Mouse (Mus musculus) neural tube, embryonic 12.5 days (tissue): ENCODE measurements at regions not wholly inside any gene's neighbourhood (a gene's known extent, or its start where the extent isn't known, plus 50 kb on each side); places are given as distances from the start of the nearest gene placed in this dataset.

ENCODE experiments used
- ATAC-seq: fragments of 200-750 bp; cut with Nextera tagmentation; 2 replicates; pipeline ENCODE4 v1.8.0; 2017; ENCODE audit warnings: low read depth, mild to moderate bottlenecking, moderate TSS enrichment, moderate library complexity; ENCODE audit not compliant: low FRiP score
- H3K27ac ChIP-seq: fragments of 300-500 bp; sonication (generic); 2 replicates; pipeline ENCODE4 v1.5.1; 2016
- H3K27me3 ChIP-seq: fragments of 300-500 bp; sonication (generic); replicated peaks from 2 replicates; pipeline ENCODE4 v1.6.1; 2016; ENCODE audit warnings: mild to moderate bottlenecking
- H3K36me3 ChIP-seq: fragments of 300-500 bp; sonication (generic); 2 replicates; pipeline ENCODE4 v1.6.1; 2016; ENCODE audit warnings: mild to moderate bottlenecking
- H3K4me1 ChIP-seq: fragments of 300-500 bp; sonication (generic); 2 replicates; pipeline ENCODE4 v1.6.1; 2016
- H3K4me2 ChIP-seq: fragments of 300-500 bp; sonication (generic); replicated peaks from 2 replicates; pipeline ENCODE4 v1.6.1; 2016; ENCODE audit warnings: mild to moderate bottlenecking
- H3K4me3 ChIP-seq: fragments of 300-500 bp; sonication (generic); 2 replicates; pipeline ENCODE4 v1.5.1; 2016
- H3K9ac ChIP-seq: fragments of 300-500 bp; sonication (generic); 2 replicates; pipeline ENCODE4 v1.6.1; 2016; ENCODE audit warnings: mild to moderate bottlenecking
- H3K9me3 ChIP-seq: fragments of 300-500 bp; sonication (generic); 2 replicates; pipeline ENCODE4 v1.6.1; 2016; ENCODE audit warnings: mild to moderate bottlenecking
- WGBS: fragments of 180-500 bp; shearing (Covaris S2); methylation state at CpG from one replicate; pipeline ENCODE4 v1.1.7; 2016; 5-methylcytosine and 5-hydroxymethylcytosine counted together

- Histone ChIP-seq H3K27ac (no peak overlapping the region), H3K36me3 (no peaks in the 10 kb centered on the region), H3K9ac (no peak overlapping the region), H3K4me1 (no peaks in the 10 kb centered on the region), H3K4me3 (no peak overlapping the region), H3K27me3 (no peaks in the 10 kb centered on the region), H3K9me3 (no peaks in the 10 kb centered on the region), H3K4me2 (no peak overlapping the region)
- WGBS = 82% methylated on average over 1 of the region's 1 CpGs
- ATAC-seq = no peak
These were observed 874.6 kb downstream of the Kcna4 start for GRCm38 (mm10) chr2:108165085-108165484.
